Mouse (Mus musculus) thymus, postnatal 25 days (tissue): Measurements from ENCODE around the gene Wasf2.

Experiments used
- DNase-seq: peaks from one replicate; pipeline ENCODE4 v3.0.0; 2022

Wasf2 gene

GRCm38 (mm10) chr4:133242710-133243109, 112.4 kb downstream of the Wasf2 start:
- no peak for DNase-seq

GRCm38 (mm10) chr4:133243538-133243937, 113.2 kb downstream of the Wasf2 start:
- DNase-seq, result no peak

- DNase-seq, result no peak
Measured at GRCm38 (mm10) chr4:133244289-133244688, 114.0 kb downstream of the Wasf2 start.

GRCm38 (mm10) chr4:133247072-133247471, 116.8 kb downstream of the Wasf2 start:
- DNase-seq, result no peak

GRCm38 (mm10) chr4:133247806-133248449, 117.6 kb downstream of the Wasf2 start:
- DNase-seq, result no peak
